Mouse (Mus musculus) adrenal gland, postnatal 25 days (tissue): ENCODE data around the gene Krcc1. TPM values are rescaled to one million over a fixed set of nuclear protein-coding genes. Genes with fewer than 3 reads are reported as not detected.

ENCODE experiments used
- DNase-seq: peaks from one replicate; pipeline ENCODE4 v3.0.0; 2021; ENCODE audit warnings: mixed read lengths
- microRNA-seq, 2 experiments: library from miRNA; unstranded; fragments of <30 nt; microRNA quantifications; one replicate each; pipeline ENCODE4 v1.2.0; 2021
- total RNA-seq: library from RNA; stranded (reverse); gene quantifications from 2 replicates; pipeline ENCODE4 v1.2.3, GENCODE M21; 2021

Gene Krcc1
- total RNA-seq, 1 experiment from 2014 or later, result 76.3 TPM

- DNase-seq, result no peak
Measured at GRCm38 (mm10) chr6:71332236-71332965, 60.9 kb downstream of the Krcc1 start.

- no peak for DNase-seq
Measured at GRCm38 (mm10) chr6:71333031-71333430, 61.6 kb downstream of the Krcc1 start.

- DNase-seq, result no peak
Measured at GRCm38 (mm10) chr6:71333578-71334273, 62.2 kb downstream of the Krcc1 start.

Small RNAs within 50 kb of the gene (microRNA-seq; reads per million reads assigned to microRNA genes)
- gene Mir8112, result 25.6 to 28.1 reads per million in 2 experiments

Other genes starting within 250 kb of the Krcc1 start
- gene Thnsl2, start 127.2 kb upstream of the Krcc1 start, total RNA-seq, result 15.9 and 22.8 TPM in 2 replicates
- gene Fabp1, start 71.8 kb upstream of the Krcc1 start, total RNA-seq, result 55.1 TPM in 1 of 2 replicates, not detected in the other
- 0.30 TPM in 1 of 2 replicates, not detected in the other for gene Smyd1, start 50.6 kb downstream of the Krcc1 start, total RNA-seq
- not detected in 2 replicates for gene Cd8b1, start 51.1 kb downstream of the Krcc1 start, total RNA-seq
- 0.27 TPM in 1 of 2 replicates, not detected in the other for gene Cd8a, start 101.8 kb downstream of the Krcc1 start, total RNA-seq
- 91.9 and 102 TPM in 2 replicates for gene Rmnd5a, start 169.0 kb downstream of the Krcc1 start, total RNA-seq
- 32.3 and 41.0 TPM in 2 replicates for gene Rnf103, start 222.2 kb downstream of the Krcc1 start, total RNA-seq